Mouse (Mus musculus): ENCODE results near the gene Crim1. TPM values are rescaled to one million over a fixed set of nuclear protein-coding genes. Genes with fewer than 3 reads are reported as not detected.
A peak's percentile ranks its signal among the peaks of the same experiment; 100 is the strongest.

The Crim1 gene
- polyA plus RNA-seq, 1 experiment: 54.2 TPM

- Histone ChIP-seq H3K36me3 (ENCODE audit: control insufficient read depth, insufficient read depth, low read length) (no peaks in the 10 kb centered on the region; the same call in none of the 2 replicates), H3K27me3 (replicated peaks; ENCODE audit: control insufficient read depth, insufficient read depth, low read length) (no peaks in the 10 kb centered on the region), H3K4me1 (ENCODE audit: control insufficient read depth, insufficient read depth, low read length) (peaks cover 19% of the 10 kb centered on the region), H3K4me3 (ENCODE audit: insufficient read depth, low read depth, low read length) (no peak overlapping the region), H3K27ac (ENCODE audit: insufficient read depth, low read depth, low read length) (peak overlapping the region; percentile 52)
- no peak for DNase-seq
- TF ChIP-seq POLR2A (IDR thresholded peaks at IDR 0.05; ENCODE audit: low read depth, low read length): no peak
- TF ChIP-seq CTCF (conservative IDR thresholded peaks at IDR 0.05; ENCODE audit: insufficient read depth, insufficient read length, low read depth, low read length): no peak
- WGBS: 81% methylated on average over 10 of the region's 10 CpGs
Measured at GRCm38 (mm10) chr17:78406854-78407253, 206.8 kb downstream of the Crim1 start.

- no peak overlapping the region for H3K27ac ChIP-seq (ENCODE audit: insufficient read depth, low read depth, low read length)
- H3K36me3 ChIP-seq (ENCODE audit: control insufficient read depth, insufficient read depth, low read length): no peaks in the 10 kb centered on the region; the same call in none of the 2 replicates
- peak; percentile 80 for DNase-seq
Measured at GRCm38 (mm10) chr17:78407581-78407980, 207.5 kb downstream of the Crim1 start.

GRCm38 (mm10) chr17:78408386-78408785 is 208.3 kb downstream of the Crim1 start:
- WGBS: 66% methylated on average over 10 of the region's 10 CpGs
- TF ChIP-seq POLR2A (IDR thresholded peaks at IDR 0.05; ENCODE audit: low read depth, low read length): no peak
- Histone ChIP-seq H3K4me3 (ENCODE audit: insufficient read depth, low read depth, low read length) (no peak overlapping the region), H3K36me3 (ENCODE audit: control insufficient read depth, insufficient read depth, low read length) (no peaks in the 10 kb centered on the region; the same call in none of the 2 replicates), H3K27ac (ENCODE audit: insufficient read depth, low read depth, low read length) (no peak overlapping the region), H3K27me3 (replicated peaks; ENCODE audit: control insufficient read depth, insufficient read depth, low read length) (no peaks in the 10 kb centered on the region), H3K4me1 (ENCODE audit: control insufficient read depth, insufficient read depth, low read length) (peaks cover 10% of the 10 kb centered on the region)
- peak; percentile 27 for DNase-seq

More at GRCm38 (mm10) chr17:78407581-78407980, 207.5 kb downstream of the Crim1 start:
- Histone ChIP-seq H3K4me3 (ENCODE audit: insufficient read depth, low read depth, low read length) (no peak overlapping the region), H3K27me3 (replicated peaks; ENCODE audit: control insufficient read depth, insufficient read depth, low read length) (no peaks in the 10 kb centered on the region), H3K4me1 (ENCODE audit: control insufficient read depth, insufficient read depth, low read length) (peaks cover 11% of the 10 kb centered on the region)
- WGBS: 24% methylated on average over 4 of the region's 4 CpGs
- TF ChIP-seq CTCF (conservative IDR thresholded peaks at IDR 0.05; ENCODE audit: insufficient read depth, insufficient read length, low read depth, low read length) (no peak), POLR2A (IDR thresholded peaks at IDR 0.05; ENCODE audit: low read depth, low read length) (no peak)

GRCm38 (mm10) chr17:78409900-78410299 is 209.9 kb downstream of the Crim1 start:
- Histone ChIP-seq H3K27me3 (replicated peaks; ENCODE audit: control insufficient read depth, insufficient read depth, low read length) (no peaks in the 10 kb centered on the region), H3K27ac (ENCODE audit: insufficient read depth, low read depth, low read length) (no peak overlapping the region), H3K4me3 (ENCODE audit: insufficient read depth, low read depth, low read length) (no peak overlapping the region), H3K36me3 (ENCODE audit: control insufficient read depth, insufficient read depth, low read length) (no peaks in the 10 kb centered on the region; the same call in 1 of the 2 replicates), H3K4me1 (ENCODE audit: control insufficient read depth, insufficient read depth, low read length) (peaks cover 10% of the 10 kb centered on the region)
- WGBS: 53% methylated on average over 2 of the region's 2 CpGs
- no peak for DNase-seq
- no peak for TF ChIP-seq POLR2A (IDR thresholded peaks at IDR 0.05; ENCODE audit: low read depth, low read length)
- TF ChIP-seq CTCF (conservative IDR thresholded peaks at IDR 0.05; ENCODE audit: insufficient read depth, insufficient read length, low read depth, low read length): no peak

GRCm38 (mm10) chr17:78415255-78415654 is 215.2 kb downstream of the Crim1 start:
- no peak for DNase-seq
- no peak overlapping the region for H3K4me3 ChIP-seq (ENCODE audit: insufficient read depth, low read depth, low read length)
- no peaks in the 10 kb centered on the region for H3K27me3 ChIP-seq (replicated peaks; ENCODE audit: control insufficient read depth, insufficient read depth, low read length)
- H3K27ac ChIP-seq (ENCODE audit: insufficient read depth, low read depth, low read length): no peak overlapping the region
- no peaks in the 10 kb centered on the region; the same call in 1 of the 2 replicates for H3K36me3 ChIP-seq (ENCODE audit: control insufficient read depth, insufficient read depth, low read length)
- peaks cover 5% of the 10 kb centered on the region; the same call in 1 of the 2 replicates for H3K4me1 ChIP-seq (ENCODE audit: control insufficient read depth, insufficient read depth, low read length)
- WGBS: 82% methylated on average over 2 of the region's 2 CpGs
- TF ChIP-seq CTCF (conservative IDR thresholded peaks at IDR 0.05; ENCODE audit: insufficient read depth, insufficient read length, low read depth, low read length): no peak
- TF ChIP-seq POLR2A (IDR thresholded peaks at IDR 0.05; ENCODE audit: low read depth, low read length): no peak

GRCm38 (mm10) chr17:78417381-78418281 is 217.6 kb downstream of the Crim1 start, which contains the start of gene Fez2:
Fez2 (minus strand) TSS chr17:78418152.
- Histone ChIP-seq H3K4me3 (ENCODE audit: insufficient read depth, low read depth, low read length) (peak within 1 kb of the TSS; percentile 99), H3K36me3 (ENCODE audit: control insufficient read depth, insufficient read depth, low read length) (no peaks in the 10 kb centered on the region), H3K27ac (ENCODE audit: insufficient read depth, low read depth, low read length) (peak within 1 kb of the TSS; percentile 99), H3K4me1 (ENCODE audit: control insufficient read depth, insufficient read depth, low read length) (peaks cover 5% of the 10 kb centered on the region; the same call in 1 of the 2 replicates), H3K27me3 (replicated peaks; ENCODE audit: control insufficient read depth, insufficient read depth, low read length) (no peaks in the 10 kb centered on the region)
- peak; percentile 97 for DNase-seq
- no peak for TF ChIP-seq CTCF (conservative IDR thresholded peaks at IDR 0.05; ENCODE audit: insufficient read depth, insufficient read length, low read depth, low read length)
- TF ChIP-seq POLR2A (IDR thresholded peaks at IDR 0.05; ENCODE audit: low read depth, low read length): peak; percentile 20
- WGBS: under 1% methylated on average over 57 of the region's 67 CpGs

- 88% methylated on average over 4 of the region's 4 CpGs for WGBS
- Histone ChIP-seq H3K4me1 (ENCODE audit: control insufficient read depth, insufficient read depth, low read length) (peaks cover 5% of the 10 kb centered on the region; the same call in 1 of the 2 replicates), H3K27me3 (replicated peaks; ENCODE audit: control insufficient read depth, insufficient read depth, low read length) (no peaks in the 10 kb centered on the region), H3K27ac (ENCODE audit: insufficient read depth, low read depth, low read length) (no peak overlapping the region), H3K36me3 (ENCODE audit: control insufficient read depth, insufficient read depth, low read length) (no peaks in the 10 kb centered on the region), H3K4me3 (ENCODE audit: insufficient read depth, low read depth, low read length) (no peak overlapping the region)
- no peak for TF ChIP-seq POLR2A (IDR thresholded peaks at IDR 0.05; ENCODE audit: low read depth, low read length)
- no peak for TF ChIP-seq CTCF (conservative IDR thresholded peaks at IDR 0.05; ENCODE audit: insufficient read depth, insufficient read length, low read depth, low read length)
- no peak for DNase-seq
Measured at GRCm38 (mm10) chr17:78419216-78419615, 219.2 kb downstream of the Crim1 start.
